13 mouse cellular contexts compared by ENCODE assay signal in the genomic region with DNA sequence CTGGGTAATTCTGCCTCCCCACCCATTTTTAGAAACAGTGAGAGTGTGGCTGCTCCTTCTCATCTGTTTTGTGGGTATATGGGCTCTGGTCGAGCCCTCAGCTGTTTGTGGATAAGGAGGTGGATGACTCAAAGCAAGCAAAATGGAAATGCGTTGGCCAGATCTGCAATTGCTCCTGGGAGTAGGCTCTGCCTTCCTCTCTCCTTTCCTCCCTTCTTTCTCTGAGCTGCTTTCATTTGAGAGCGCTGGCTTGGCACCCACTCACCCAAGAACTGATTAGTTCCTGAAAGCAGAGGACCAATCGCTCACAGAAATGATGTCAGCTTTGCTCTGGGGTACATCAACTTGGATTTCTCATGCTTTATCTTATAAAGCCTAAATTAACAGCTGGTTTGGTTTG. TPM values are rescaled to one million over a fixed set of nuclear protein-coding genes. Genes with fewer than 3 reads are reported as not detected.
DNase-seq lines count a peak whose midpoint lies in the region; ATAC-seq lines count a peak whose summit lies in the region.
"Had no signal": no experiment of that assay in that cellular context is flagged by ENCODE, and none has a peak within 500 bp of the region (broad histone marks: within the 10 kb centered on the region; RNA-seq: fewer than 3 reads in every experiment).

No protein-coding gene starts in this region.

- H3K4me2 ChIP-seq in limb, embryonic 12.5 days, result no peak overlapping the region
- H3K4me2 ChIP-seq in stomach, embryonic 16.5 days (ENCODE audit: low read depth, low read length), result 0 out of 2 replicates have a peak overlapping the region, but pooled peaks have one; percentile 3
- H3K4me2 ChIP-seq: neural tube, embryonic 15.5 days had no signal

- H3K36me3 ChIP-seq in limb, embryonic 12.5 days, result peaks cover 21% of the 10 kb centered on the region
- H3K36me3 ChIP-seq in limb, embryonic 10.5 days, result peaks cover 34% of the 10 kb centered on the region
- H3K36me3 ChIP-seq in macrophage (ENCODE audit: inconsistent target), result no peaks in the 10 kb centered on the region
- no peaks in the 10 kb centered on the region for H3K36me3 ChIP-seq in stomach, embryonic 16.5 days (ENCODE audit: control insufficient read depth, insufficient read depth, low read length)
- H3K36me3 ChIP-seq: neural tube, embryonic 15.5 days had no signal

- H3K4me3 ChIP-seq in limb, embryonic 12.5 days (replicated peaks), result no peak overlapping the region
- H3K4me3 ChIP-seq in limb, embryonic 10.5 days, result no peak overlapping the region
- no peak overlapping the region for H3K4me3 ChIP-seq in macrophage (ENCODE audit: inconsistent target)
- no peak overlapping the region for H3K4me3 ChIP-seq in stomach, embryonic 16.5 days (replicated peaks; ENCODE audit: low read length)
- H3K4me3 ChIP-seq: neural tube, embryonic 15.5 days had no signal

- H3K9me3 ChIP-seq in limb, embryonic 12.5 days, result no peaks in the 10 kb centered on the region
- no peaks in the 10 kb centered on the region for H3K9me3 ChIP-seq in limb, embryonic 10.5 days (replicated peaks)
- H3K9me3 ChIP-seq in stomach, embryonic 16.5 days (replicated peaks; ENCODE audit: control insufficient read depth, low read length), result no peaks in the 10 kb centered on the region
- H3K9me3 ChIP-seq: neural tube, embryonic 15.5 days had no signal

- DNase-seq in limb, embryonic 10.5 days (ENCODE audit: low spot score), result no peak
- DNase-seq in brain, adult 2 months (ENCODE audit: low read depth, low spot score), result peak; percentile 65
- DNase-seq in retina, postnatal 1 day, result no peak
- DNase-seq in gastrocnemius, postnatal 36 days, result no peak
- DNase-seq: adrenal gland, postnatal 36 days; cerebellum, postnatal 25 days; heart, postnatal 36 days; lung, adult 18-20 months had no signal

- intact Hi-C loops in gastrocnemius, postnatal 36 days (cut with DNase I), result no loop called here

- H3K9ac ChIP-seq in limb, embryonic 12.5 days (replicated peaks), result no peak overlapping the region
- no peak overlapping the region for H3K9ac ChIP-seq in stomach, embryonic 16.5 days (ENCODE audit: low read length)
- H3K9ac ChIP-seq: neural tube, embryonic 15.5 days had no signal

- H3K79me2 ChIP-seq in macrophage (ENCODE audit: inconsistent target), result peaks cover 45% of the 10 kb centered on the region; the same call in 1 of the 2 replicates

- no peak for ATAC-seq in limb, embryonic 12.5 days (ENCODE audit: insufficient number of reproducible peaks, insufficient read depth, low FRiP score, low TSS enrichment, low read depth)
- no peak for ATAC-seq in stomach, embryonic 16.5 days (ENCODE audit: insufficient read depth, low FRiP score)
- ATAC-seq: activated CD4-positive, CD25-positive, alpha-beta regulatory T cell, adult 4 months had no signal

- H3K27me3 ChIP-seq in limb, embryonic 12.5 days, result no peaks in the 10 kb centered on the region
- no peaks in the 10 kb centered on the region for H3K27me3 ChIP-seq in limb, embryonic 10.5 days (ENCODE audit: low read depth, poor library complexity, severe bottlenecking)
- no peaks in the 10 kb centered on the region for H3K27me3 ChIP-seq in stomach, embryonic 16.5 days (ENCODE audit: control insufficient read depth, insufficient read depth, low read length)
- H3K27me3 ChIP-seq: neural tube, embryonic 15.5 days had no signal

- WGBS in limb, embryonic 12.5 days, result 68% methylated on average over 4 of the region's 4 CpGs
- WGBS in limb, embryonic 10.5 days, result 65% methylated on average over 4 of the region's 4 CpGs
- 44% methylated on average over 3 of the region's 4 CpGs for WGBS in macrophage (ENCODE audit: missing documents)
- 35% methylated on average over 4 of the region's 4 CpGs for WGBS in stomach, embryonic 16.5 days

- peaks cover 52% of the 10 kb centered on the region for H3K4me1 ChIP-seq in limb, embryonic 12.5 days (replicated peaks)
- peaks cover 53% of the 10 kb centered on the region for H3K4me1 ChIP-seq in limb, embryonic 10.5 days
- peaks cover 32% of the 10 kb centered on the region for H3K4me1 ChIP-seq in stomach, embryonic 16.5 days (ENCODE audit: control insufficient read depth, insufficient read depth, low read length)

- 0 out of 2 replicates have a peak overlapping the region, but pooled peaks have one; percentile 7 for H3K27ac ChIP-seq in limb, embryonic 12.5 days
- H3K27ac ChIP-seq in limb, embryonic 10.5 days, result no peak overlapping the region
- H3K27ac ChIP-seq in macrophage, result peak overlapping the region; percentile 47
- H3K27ac ChIP-seq in stomach, embryonic 16.5 days (ENCODE audit: low read length), result peak overlapping the region; percentile 65
- H3K27ac ChIP-seq: neural tube, embryonic 15.5 days had no signal

RNA-seq across cellular contexts. Expression of gene Tcf7l2, which starts 32.7 kb away (rescaled TPM):
- 189 and 195 TPM in 2 replicates for polyA plus RNA-seq in limb, embryonic 12.5 days (2016; fragmentation: Nextera tagmentation; extraction: Ambion mirVana)
- 96.4 and 166 TPM in 2 replicates for polyA plus RNA-seq in limb, embryonic 10.5 days (2016; fragmentation: Nextera tagmentation; extraction: Ambion mirVana)
- 100 to 1,000 TPM in 4 of 26 experiments, 10 to 100 TPM in 22; 38.1 to 133 (median 64.8) TPM for total RNA-seq in macrophage (2018; cell fraction: chromatin; rRNA removed)
- 10 to 100 TPM; 12.8 to 31.4 (median 18.4) TPM for total RNA-seq in macrophage (2018; cell fraction: cytosol; rRNA removed)
- 100 to 1,000 TPM in 2 of 26 experiments, 10 to 100 TPM in 24; 35.9 to 103 (median 60.9) TPM for total RNA-seq in macrophage (2018; cell fraction: nucleus; rRNA removed)
- 8.0 to 16.4 TPM (median 16.3 TPM) in 3 replicates for polyA plus RNA-seq in macrophage (2018)
- polyA plus RNA-seq in stomach, embryonic 16.5 days (2015; fragmentation: Nextera tagmentation; extraction: Ambion mirVana), result 76.8 and 81.3 TPM in 2 replicates
- total RNA-seq in gastrocnemius, postnatal 36 days (2021), result 1 to 10 TPM; 6.6 to 9.7 TPM
